Mouse (Mus musculus): ENCODE results near the gene Pfn4.

DNA sequence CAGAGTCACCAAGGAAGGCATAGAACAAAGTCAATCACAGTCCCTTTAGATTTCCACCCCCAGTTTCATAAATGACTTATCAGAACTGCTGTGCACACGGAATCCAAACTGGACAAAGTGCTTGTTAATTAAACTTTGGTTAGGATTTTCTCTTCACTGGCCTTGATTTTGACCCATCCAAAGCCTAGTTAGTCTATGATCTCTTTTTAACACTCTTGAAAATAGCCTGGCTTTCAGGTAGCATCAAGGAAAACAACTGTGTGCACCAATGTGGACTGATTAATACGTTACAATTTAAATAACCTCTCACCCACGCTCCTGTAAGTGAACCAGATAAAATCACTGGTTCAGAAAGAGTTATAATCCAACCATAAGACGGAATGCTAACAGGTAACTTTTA lies 42.2 kb downstream of the Pfn4 start:
- TF ChIP-seq POLR2A (IDR thresholded peaks at IDR 0.05; ENCODE audit: extremely low read depth, insufficient read depth, low read length) = no peak
- TF ChIP-seq CTCF (IDR thresholded peaks at IDR 0.05; ENCODE audit: extremely low read depth, insufficient read depth, low read length) = no peak
